Mouse (Mus musculus): ENCODE results near the gene Vnn1. TPM values are rescaled to one million over a fixed set of nuclear protein-coding genes. Genes with fewer than 3 reads are reported as not detected.

Gene Vnn1
- total RNA-seq, 2 experiments from 2014 or later = not detected

- ATAC-seq (replicated peaks; ENCODE audit: low FRiP score, low TSS enrichment, poor library complexity, severe bottlenecking) = no peak
Measured at GRCm38 (mm10) chr10:23951714-23952113, 57.2 kb downstream of the Vnn1 start.

Other genes with a start within 250 kb of the Vnn1 start
- 11,537 and 12,520 TPM in 2 replicates for gene Rps12, start 107.4 kb upstream of the Vnn1 start, total RNA-seq (2014; fragmentation: Nextera tagmentation)
- gene Rps12, start 107.4 kb upstream of the Vnn1 start, total RNA-seq (2017) = 1,872 and 1,888 TPM in 2 replicates
- 3.7 and 4.9 TPM in 2 replicates for gene Slc18b1, start 97.7 kb upstream of the Vnn1 start, total RNA-seq (2014; fragmentation: Nextera tagmentation)
- 0.89 and 1.4 TPM in 2 replicates for gene Slc18b1, start 97.7 kb upstream of the Vnn1 start, total RNA-seq (2017)
- gene Vnn3, start 43.2 kb upstream of the Vnn1 start, total RNA-seq (2014; fragmentation: Nextera tagmentation) = not detected in 2 replicates
- gene Vnn3, start 43.2 kb upstream of the Vnn1 start, total RNA-seq (2017) = not detected in 2 replicates
- not detected in 2 replicates for gene Taar1, start 25.7 kb downstream of the Vnn1 start, total RNA-seq (2014; fragmentation: Nextera tagmentation)
- gene Taar1, start 25.7 kb downstream of the Vnn1 start, total RNA-seq (2017) = not detected in 2 replicates
- not detected in 2 replicates for gene Taar2, start 43.9 kb downstream of the Vnn1 start, total RNA-seq (2014; fragmentation: Nextera tagmentation)
- not detected in 2 replicates for gene Taar2, start 43.9 kb downstream of the Vnn1 start, total RNA-seq (2017)
- not detected in 2 replicates for gene Taar3, start 54.9 kb downstream of the Vnn1 start, total RNA-seq (2014; fragmentation: Nextera tagmentation)
- not detected in 2 replicates for gene Taar3, start 54.9 kb downstream of the Vnn1 start, total RNA-seq (2017)
- gene Taar4, start 65.8 kb downstream of the Vnn1 start, total RNA-seq (2014; fragmentation: Nextera tagmentation) = not detected in 2 replicates
- gene Taar4, start 65.8 kb downstream of the Vnn1 start, total RNA-seq (2017) = not detected in 2 replicates
- gene Taar5, start 76.0 kb downstream of the Vnn1 start, total RNA-seq (2014; fragmentation: Nextera tagmentation) = not detected in 2 replicates
- gene Taar5, start 76.0 kb downstream of the Vnn1 start, total RNA-seq (2017) = not detected in 2 replicates
- not detected in 2 replicates for gene Taar6, start 91.0 kb downstream of the Vnn1 start, total RNA-seq (2014; fragmentation: Nextera tagmentation)
- not detected in 2 replicates for gene Taar6, start 91.0 kb downstream of the Vnn1 start, total RNA-seq (2017)
- not detected in 2 replicates for gene Taar7a, start 98.8 kb downstream of the Vnn1 start, total RNA-seq (2014; fragmentation: Nextera tagmentation)
- not detected in 2 replicates for gene Taar7a, start 98.8 kb downstream of the Vnn1 start, total RNA-seq (2017)
- gene Taar7b, start 105.3 kb downstream of the Vnn1 start, total RNA-seq (2014; fragmentation: Nextera tagmentation) = not detected in 2 replicates
- gene Taar7b, start 105.3 kb downstream of the Vnn1 start, total RNA-seq (2017) = not detected in 2 replicates
- gene Taar7d, start 132.5 kb downstream of the Vnn1 start, total RNA-seq (2014; fragmentation: Nextera tagmentation) = not detected in 2 replicates
- not detected in 2 replicates for gene Taar7d, start 132.5 kb downstream of the Vnn1 start, total RNA-seq (2017)
- gene Taar7e, start 142.9 kb downstream of the Vnn1 start, total RNA-seq (2014; fragmentation: Nextera tagmentation) = not detected in 2 replicates
- not detected in 2 replicates for gene Taar7e, start 142.9 kb downstream of the Vnn1 start, total RNA-seq (2017)
- gene Taar7f, start 154.8 kb downstream of the Vnn1 start, total RNA-seq (2014; fragmentation: Nextera tagmentation) = not detected in 2 replicates
- not detected in 2 replicates for gene Taar7f, start 154.8 kb downstream of the Vnn1 start, total RNA-seq (2017)
- not detected in 2 replicates for gene Taar8a, start 181.8 kb downstream of the Vnn1 start, total RNA-seq (2014; fragmentation: Nextera tagmentation)
- gene Taar8a, start 181.8 kb downstream of the Vnn1 start, total RNA-seq (2017) = not detected in 2 replicates
- gene Taar8b, start 197.6 kb downstream of the Vnn1 start, total RNA-seq (2014; fragmentation: Nextera tagmentation) = not detected in 2 replicates
- not detected in 2 replicates for gene Taar8b, start 197.6 kb downstream of the Vnn1 start, total RNA-seq (2017)
- gene Taar8c, start 207.2 kb downstream of the Vnn1 start, total RNA-seq (2014; fragmentation: Nextera tagmentation) = not detected in 2 replicates
- gene Taar8c, start 207.2 kb downstream of the Vnn1 start, total RNA-seq (2017) = not detected in 2 replicates
- gene Taar9, start 214.8 kb downstream of the Vnn1 start, total RNA-seq (2014; fragmentation: Nextera tagmentation) = not detected in 2 replicates
- gene Taar9, start 214.8 kb downstream of the Vnn1 start, total RNA-seq (2017) = not detected in 2 replicates